Comparison of ENCODE assay signal across 9 mouse cellular contexts in genomic region chr7:15947653-15948260, GRCm38 (mm10). TPM values are rescaled to one million over a fixed set of nuclear protein-coding genes. Genes with fewer than 3 reads are reported as not detected.
A peak's percentile ranks its signal among the peaks of the same experiment; 100 is the strongest.
DNase-seq lines count a peak whose midpoint lies in the region; ATAC-seq and TF ChIP-seq lines count a peak whose summit lies in the region.
"Had no signal": no experiment of that assay in that cellular context is flagged by ENCODE, and none has a peak within 500 bp of the region (broad histone marks: within the 10 kb centered on the region; RNA-seq: fewer than 3 reads in every experiment).

No protein-coding gene starts in this region.

- no peak for ATAC-seq in intestine, embryonic 14.5 days (replicated peaks; ENCODE audit: low FRiP score, low TSS enrichment, low read depth)
- no peak for ATAC-seq in intestine, embryonic 15.5 days
- ATAC-seq in limb, embryonic 15.5 days (ENCODE audit: insufficient number of reproducible peaks, low FRiP score, low TSS enrichment, low read depth): peak; percentile 9; the same call in 1 of the 2 replicates
- no peak for ATAC-seq in megakaryocyte progenitor cell, adult 5-6 weeks (replicated peaks; ENCODE audit: poor library complexity)

- H3K36me3 ChIP-seq in intestine, embryonic 14.5 days (ENCODE audit: control insufficient read depth, insufficient read depth, low read length): peaks cover 47% of the 10 kb centered on the region
- H3K36me3 ChIP-seq in intestine, embryonic 15.5 days: peaks cover 16% of the 10 kb centered on the region
- peaks cover 23% of the 10 kb centered on the region for H3K36me3 ChIP-seq in E14TG2a.4 (ENCODE audit: insufficient read depth, low read length)
- peaks cover 52% of the 10 kb centered on the region for H3K36me3 ChIP-seq in limb, embryonic 15.5 days

- no peak overlapping the region for H3K9ac ChIP-seq in intestine, embryonic 14.5 days (ENCODE audit: low read length)
- H3K9ac ChIP-seq in intestine, embryonic 15.5 days: no peak overlapping the region
- H3K9ac ChIP-seq in limb, embryonic 15.5 days: no peak overlapping the region

- WGBS in intestine, embryonic 14.5 days: 36% methylated on average over 4 of the region's 4 CpGs
- WGBS in intestine, embryonic 15.5 days: 46% methylated on average over 4 of the region's 4 CpGs
- WGBS in limb, embryonic 15.5 days: 47% methylated on average over 4 of the region's 4 CpGs

- TF ChIP-seq CTCF in E14TG2a.4 (conservative IDR thresholded peaks at IDR 0.05; ENCODE audit: low read length): no peak

- H3K27ac ChIP-seq in intestine, embryonic 14.5 days (ENCODE audit: low read depth): no peak overlapping the region
- H3K27ac ChIP-seq in intestine, embryonic 15.5 days: no peak overlapping the region
- peak overlapping the region; percentile 99 for H3K27ac ChIP-seq in brown adipose tissue, adult 24 weeks (replicated peaks; ENCODE audit: low read depth, low read length)
- peak overlapping the region; percentile 82 for H3K27ac ChIP-seq in limb, embryonic 15.5 days
- H3K27ac ChIP-seq: hindbrain, embryonic 15.5 days had no signal

- peak overlapping the region; percentile 48 for H3K4me2 ChIP-seq in intestine, embryonic 14.5 days (ENCODE audit: low read length)
- H3K4me2 ChIP-seq in intestine, embryonic 15.5 days (replicated peaks): no peak overlapping the region; the same call in 1 of the 2 replicates
- peak overlapping the region; percentile 51; the same call in 1 of the 2 replicates for H3K4me2 ChIP-seq in limb, embryonic 15.5 days

- peaks cover 15% of the 10 kb centered on the region for H3K4me1 ChIP-seq in intestine, embryonic 14.5 days (replicated peaks; ENCODE audit: control insufficient read depth, insufficient read depth, low read length)
- H3K4me1 ChIP-seq in intestine, embryonic 15.5 days (replicated peaks): peaks cover 19% of the 10 kb centered on the region
- peaks cover 80% of the 10 kb centered on the region for H3K4me1 ChIP-seq in E14TG2a.4 (replicated peaks; ENCODE audit: low read depth, low read length)
- H3K4me1 ChIP-seq in brown adipose tissue, adult 24 weeks (ENCODE audit: control insufficient read depth, insufficient read depth, insufficient read length, low read length): peaks cover 26% of the 10 kb centered on the region
- H3K4me1 ChIP-seq in limb, embryonic 15.5 days: peaks cover 42% of the 10 kb centered on the region

- no peaks in the 10 kb centered on the region for H3K27me3 ChIP-seq in intestine, embryonic 14.5 days (replicated peaks; ENCODE audit: control insufficient read depth, insufficient read depth, low read length)
- H3K27me3 ChIP-seq in intestine, embryonic 15.5 days (replicated peaks): no peaks in the 10 kb centered on the region
- H3K27me3 ChIP-seq in E14TG2a.4 (ENCODE audit: insufficient read depth, low read length): peaks cover 37% of the 10 kb centered on the region
- H3K27me3 ChIP-seq in limb, embryonic 15.5 days: no peaks in the 10 kb centered on the region
- H3K27me3 ChIP-seq: hindbrain, embryonic 15.5 days had no signal

- no peak for DNase-seq in intestine, embryonic 14.5 days (ENCODE audit: low spot score)
- no peak for DNase-seq in thymus, postnatal 14 days
- no peak for DNase-seq in frontal cortex, postnatal 25 days (ENCODE audit: low spot score in 2 of 2)

- no peaks in the 10 kb centered on the region for H3K9me3 ChIP-seq in intestine, embryonic 14.5 days (ENCODE audit: control insufficient read depth, low read length)
- H3K9me3 ChIP-seq in intestine, embryonic 15.5 days: no peaks in the 10 kb centered on the region
- no peaks in the 10 kb centered on the region for H3K9me3 ChIP-seq in E14TG2a.4 (ENCODE audit: low read length)
- H3K9me3 ChIP-seq in limb, embryonic 15.5 days: no peaks in the 10 kb centered on the region
- H3K9me3 ChIP-seq: hindbrain, embryonic 15.5 days had no signal

- H3K4me3 ChIP-seq in intestine, embryonic 14.5 days (ENCODE audit: low read depth, low read length): no peak overlapping the region
- H3K4me3 ChIP-seq in intestine, embryonic 15.5 days (replicated peaks): no peak overlapping the region; the same call in 1 of the 2 replicates
- H3K4me3 ChIP-seq in E14TG2a.4 (replicated peaks; ENCODE audit: low read length): peak overlapping the region; percentile 73
- H3K4me3 ChIP-seq in brown adipose tissue, adult 24 weeks (ENCODE audit: insufficient read depth, low read depth, low read length): no peak overlapping the region
- H3K4me3 ChIP-seq in limb, embryonic 15.5 days: 0 out of 2 replicates have a peak overlapping the region, but pooled peaks have one; percentile 23
- H3K4me3 ChIP-seq: hindbrain, embryonic 15.5 days had no signal

RNA-seq across cellular contexts. Expression of gene Nop53, which starts 1.9 kb away (rescaled TPM):
- polyA plus RNA-seq in intestine, embryonic 14.5 days (2014; fragmentation: Nextera tagmentation; extraction: Ambion mirVana): 182 and 190 TPM in 2 replicates
- 161 and 174 TPM in 2 replicates for polyA plus RNA-seq in intestine, embryonic 15.5 days (2015; fragmentation: Nextera tagmentation; extraction: Ambion mirVana)
- polyA plus RNA-seq in brown adipose tissue, adult 24 weeks (2012; ENCODE audit: insufficient read depth, insufficient read length, missing spikeins): 86.7 and 98.8 TPM in 2 replicates
- polyA plus RNA-seq in limb, embryonic 15.5 days (2015; fragmentation: Nextera tagmentation; extraction: Ambion mirVana): 196 and 208 TPM in 2 replicates
- total RNA-seq in megakaryocyte progenitor cell, adult 5-6 weeks (2015): 64.0 and 65.0 TPM in 2 replicates
- total RNA-seq in megakaryocyte progenitor cell, adult 5-6 weeks (2017): 230 and 286 TPM in 2 replicates

RNA-seq across cellular contexts. Expression of gene Ehd2, which starts 19.6 kb away (rescaled TPM):
- polyA plus RNA-seq in intestine, embryonic 14.5 days (2014; fragmentation: Nextera tagmentation; extraction: Ambion mirVana): 37.7 and 38.6 TPM in 2 replicates
- polyA plus RNA-seq in intestine, embryonic 15.5 days (2015; fragmentation: Nextera tagmentation; extraction: Ambion mirVana): 42.3 and 50.9 TPM in 2 replicates
- polyA plus RNA-seq in brown adipose tissue, adult 24 weeks (2012; ENCODE audit: insufficient read depth, insufficient read length, missing spikeins): 141 and 148 TPM in 2 replicates
- 62.8 and 71.1 TPM in 2 replicates for polyA plus RNA-seq in limb, embryonic 15.5 days (2015; fragmentation: Nextera tagmentation; extraction: Ambion mirVana)
- total RNA-seq in megakaryocyte progenitor cell, adult 5-6 weeks (2015): 0.07 and 0.27 TPM in 2 replicates
- 0.21 and 0.24 TPM in 2 replicates for total RNA-seq in megakaryocyte progenitor cell, adult 5-6 weeks (2017)

RNA-seq across cellular contexts. Expression of gene Selenow, which starts 25.6 kb away (rescaled TPM):
- 802 and 852 TPM in 2 replicates for polyA plus RNA-seq in intestine, embryonic 14.5 days (2014; fragmentation: Nextera tagmentation; extraction: Ambion mirVana)
- polyA plus RNA-seq in intestine, embryonic 15.5 days (2015; fragmentation: Nextera tagmentation; extraction: Ambion mirVana): 645 and 657 TPM in 2 replicates
- polyA plus RNA-seq in brown adipose tissue, adult 24 weeks (2012; ENCODE audit: insufficient read depth, insufficient read length, missing spikeins): 320 and 478 TPM in 2 replicates
- polyA plus RNA-seq in limb, embryonic 15.5 days (2015; fragmentation: Nextera tagmentation; extraction: Ambion mirVana): 871 and 889 TPM in 2 replicates
- 69.8 and 85.4 TPM in 2 replicates for total RNA-seq in megakaryocyte progenitor cell, adult 5-6 weeks (2015)
- total RNA-seq in megakaryocyte progenitor cell, adult 5-6 weeks (2017): 23.7 and 30.0 TPM in 2 replicates

Comparison
In these comparisons a context has a peak if more than half of its experiments do, and no peak if none do; other contexts are left out.
1. H3K27ac ChIP-seq: peak in brown adipose tissue, adult 24 weeks (single experiment) and limb, embryonic 15.5 days (single experiment); none in intestine, embryonic 14.5 days (single experiment) and intestine, embryonic 15.5 days (single experiment).
2. H3K4me3 ChIP-seq: peak in E14TG2a.4 (single experiment) and limb, embryonic 15.5 days (single experiment); none in intestine, embryonic 14.5 days (single experiment), intestine, embryonic 15.5 days (single experiment) and brown adipose tissue, adult 24 weeks (single experiment).